Mouse (Mus musculus): ENCODE data around the gene Gm49673. TPM values are rescaled to one million over a fixed set of nuclear protein-coding genes. Genes with fewer than 3 reads are reported as not detected.
A peak's percentile ranks its signal among the peaks of the same experiment; 100 is the strongest.
"Not testable (repeated sequence)": the region's sequence is repeated elsewhere in the genome, so short reads cannot be mapped to it uniquely, and the experiment has no call there.

The Gm49673 gene
- total RNA-seq, 2 experiments from 2014 or later, result 0.22 to 0.43 TPM

DNA sequence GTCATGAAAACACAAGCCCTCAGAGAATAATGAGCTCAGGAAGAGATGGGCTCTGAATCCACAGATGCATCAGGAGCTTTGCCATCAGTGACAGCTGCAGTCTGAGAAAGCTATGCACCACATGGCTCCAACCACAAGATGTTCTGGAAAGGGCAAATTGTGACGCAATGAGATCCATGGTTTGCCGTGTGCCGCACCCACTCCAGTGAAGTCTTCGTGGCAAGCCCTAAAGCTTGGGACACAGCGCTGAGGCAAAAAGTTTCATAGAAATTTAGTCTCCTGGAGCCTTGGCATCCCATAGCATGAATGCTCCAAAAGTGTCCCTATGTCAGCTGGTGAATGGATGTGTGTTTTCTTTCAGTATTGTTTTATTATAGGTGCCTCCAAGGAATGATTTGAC, 9.5 kb downstream of the Gm49673 start:
- DNase-seq (ENCODE audit: low spot score in 2 of 2), result not testable (repeated sequence)

DNA sequence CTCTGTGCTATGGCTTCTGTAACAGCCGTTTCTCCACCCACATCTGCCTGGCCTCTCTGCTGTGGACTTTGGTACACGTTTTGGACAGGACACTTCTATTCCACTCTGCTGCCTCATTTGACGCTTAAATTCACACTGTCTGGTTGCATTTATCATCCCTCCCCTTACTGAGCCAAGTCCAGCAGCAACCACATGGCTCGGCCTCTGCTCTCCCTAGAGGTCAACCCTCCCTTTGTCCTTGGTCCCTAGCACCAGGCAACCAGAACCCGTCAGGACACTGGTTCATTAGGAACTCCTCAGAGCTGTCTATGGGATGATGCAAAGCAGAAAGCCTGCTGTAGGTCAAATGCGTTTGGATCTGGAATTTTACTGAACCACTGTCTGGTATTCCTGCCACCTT, 16.7 kb downstream of the Gm49673 start:
- DNase-seq (ENCODE audit: low spot score in 2 of 2), result not testable (repeated sequence)

DNA sequence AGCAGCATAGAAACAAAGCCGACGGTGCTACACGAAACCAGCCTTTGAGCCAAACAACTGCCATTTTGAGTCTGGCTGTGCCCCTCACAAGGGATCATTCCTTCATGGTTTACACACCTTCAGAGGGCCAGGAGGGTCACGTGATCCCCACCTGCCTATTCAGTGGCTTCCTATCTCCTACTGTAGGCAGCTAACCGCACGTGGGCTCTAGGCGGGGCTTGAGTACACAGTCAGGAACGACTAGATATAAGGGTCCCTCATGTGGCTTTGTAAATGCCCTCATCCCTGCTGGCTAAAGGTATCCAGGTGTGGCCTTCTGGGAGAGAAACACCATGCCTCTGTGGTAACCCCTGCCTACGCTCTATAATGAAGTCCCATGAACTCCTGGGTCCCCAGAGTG, 18.0 kb downstream of the Gm49673 start:
- DNase-seq (ENCODE audit: low spot score in 2 of 2), result not testable (repeated sequence)

DNA sequence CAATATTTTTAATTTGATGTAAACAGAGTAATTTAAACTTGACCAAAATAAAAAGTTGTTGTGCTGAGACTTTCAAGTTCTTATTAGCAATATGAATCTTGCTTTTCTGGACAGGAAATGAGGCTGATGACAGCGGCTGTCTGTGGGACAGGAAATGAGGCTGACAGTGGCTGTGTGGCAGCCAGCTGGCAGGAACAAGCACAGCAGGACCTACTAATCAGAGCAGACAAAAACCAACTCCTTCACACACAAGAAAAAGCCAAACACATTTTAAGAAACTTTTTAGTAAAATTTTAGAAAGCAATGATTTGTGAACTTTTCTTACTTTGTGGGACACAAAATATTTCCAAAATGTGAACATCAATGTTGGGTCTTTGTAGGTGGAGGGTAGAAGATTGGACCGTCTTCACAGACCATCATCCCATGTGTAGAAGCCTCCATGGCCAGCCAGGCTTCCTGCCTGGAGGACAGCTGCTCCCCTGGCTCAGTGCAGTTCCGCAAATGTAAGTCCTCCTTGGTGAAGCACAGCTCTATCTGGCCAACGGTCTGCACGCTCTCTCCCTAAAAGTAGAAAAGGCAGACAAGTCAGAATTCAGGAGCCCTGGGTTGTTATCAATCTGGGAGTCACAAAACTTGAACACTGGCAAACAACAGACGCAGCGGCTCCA, 19.1 kb downstream of the Gm49673 start:
- DNase-seq (ENCODE audit: low spot score in 2 of 2), result not testable (repeated sequence)

- DNase-seq (ENCODE audit: low spot score in 2 of 2), result not testable (repeated sequence)
These were observed 23.0 kb downstream of the Gm49673 start for GRCm38 (mm10) chr17:8124586-8124985.

DNA sequence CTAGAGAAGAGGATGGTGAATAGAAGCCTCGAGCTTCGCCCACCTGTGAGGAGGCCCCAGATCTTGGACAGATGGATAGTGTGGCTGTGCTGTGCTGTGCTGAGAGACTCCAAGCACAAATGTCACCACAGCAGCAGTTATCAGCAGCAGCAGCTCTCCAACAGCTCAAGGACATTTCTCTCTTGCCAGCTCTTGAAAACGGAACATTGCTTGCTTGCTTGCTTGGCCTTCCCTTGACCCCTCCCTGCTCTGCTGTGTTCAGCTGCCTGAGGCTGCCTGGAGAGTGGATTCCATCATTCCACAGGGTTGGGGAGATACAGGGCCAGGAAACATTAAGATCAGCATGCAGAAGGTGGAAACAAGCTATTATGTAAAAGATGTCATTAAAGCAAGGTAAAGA, 24.6 kb downstream of the Gm49673 start:
- not testable (repeated sequence) for DNase-seq (ENCODE audit: low spot score in 2 of 2)

GRCm38 (mm10) chr17:8116928-8117327, 30.7 kb downstream of the Gm49673 start:
- not testable (repeated sequence) for DNase-seq (ENCODE audit: low spot score in 2 of 2)

- DNase-seq (ENCODE audit: low spot score in 2 of 2), result not testable (repeated sequence)
These were observed 31.2 kb downstream of the Gm49673 start for GRCm38 (mm10) chr17:8116378-8116777.

GRCm38 (mm10) chr17:8112199-8112598, 35.4 kb downstream of the Gm49673 start:
- DNase-seq (ENCODE audit: low spot score in 2 of 2), result not testable (repeated sequence)

- not testable (repeated sequence) for DNase-seq (ENCODE audit: low spot score in 2 of 2)
These were observed 46.3 kb downstream of the Gm49673 start for GRCm38 (mm10) chr17:8101297-8101609.

- DNase-seq (ENCODE audit: low spot score in 2 of 2), result not testable (repeated sequence)
These were observed 46.9 kb downstream of the Gm49673 start for GRCm38 (mm10) chr17:8100405-8101296.

DNA sequence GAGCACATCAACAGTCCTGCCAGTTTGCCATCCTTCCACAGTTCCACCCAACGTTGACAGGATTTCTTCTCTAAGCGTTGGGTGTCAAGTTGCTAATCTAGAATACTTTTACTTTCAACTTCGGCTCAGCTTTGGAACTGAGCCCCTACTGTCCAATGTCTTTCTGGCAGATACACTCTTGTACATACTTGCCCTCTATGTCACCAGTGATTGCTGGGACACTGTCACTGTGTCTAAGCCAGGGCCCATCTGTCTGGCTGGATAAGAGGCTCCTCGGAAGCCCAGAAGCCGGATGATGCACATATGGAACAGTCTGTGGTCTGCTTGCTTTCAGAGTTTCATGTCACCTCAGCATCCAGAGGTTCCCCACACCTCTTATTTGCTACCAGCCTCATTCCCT, 51.4 kb downstream of the Gm49673 start:
- not testable (repeated sequence) for DNase-seq (ENCODE audit: low spot score in 2 of 2)

DNA sequence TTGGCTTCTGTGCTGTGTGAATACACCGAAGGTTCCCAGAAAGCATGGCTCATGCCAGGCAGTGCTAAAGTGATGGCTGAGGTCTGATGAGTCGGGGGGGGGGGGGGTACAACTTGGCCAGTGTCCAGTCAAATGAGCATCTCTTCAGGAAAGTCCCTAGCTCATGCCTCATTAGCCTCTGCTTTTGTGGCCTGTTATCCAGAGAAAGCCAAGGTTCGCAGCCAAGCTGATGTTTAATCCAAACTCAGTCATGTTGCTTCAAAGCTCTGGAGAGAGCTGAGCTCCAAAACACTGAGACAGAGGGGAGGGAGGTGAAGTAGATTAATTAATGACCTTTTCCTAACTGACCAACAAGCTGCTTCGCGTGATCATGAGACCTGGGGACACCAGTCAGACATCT, 51.9 kb downstream of the Gm49673 start:
- not testable (repeated sequence) for DNase-seq (ENCODE audit: low spot score in 2 of 2)

GRCm38 (mm10) chr17:8092537-8093526, 54.8 kb downstream of the Gm49673 start:
- not testable (repeated sequence) for DNase-seq (ENCODE audit: low spot score in 2 of 2)

DNA sequence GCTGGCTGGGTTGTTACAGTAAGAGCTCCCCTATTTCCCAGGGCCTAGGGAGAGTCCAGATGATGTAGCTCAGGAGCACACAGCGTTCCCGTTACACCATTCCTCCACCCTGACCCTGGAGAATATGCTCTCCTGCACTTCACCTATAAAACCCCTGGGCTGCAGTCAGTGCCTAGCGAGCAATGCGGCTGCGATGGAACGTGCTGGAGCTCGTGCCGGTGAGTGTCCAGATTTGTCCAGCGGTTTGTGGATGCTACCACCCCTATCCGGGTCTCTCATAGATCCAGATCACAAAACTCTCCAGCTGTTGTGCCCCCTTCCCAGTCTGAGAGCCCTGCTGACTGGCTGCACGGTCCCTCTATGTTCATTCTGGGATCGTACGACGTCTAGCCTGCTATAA, 56.3 kb downstream of the Gm49673 start:
- DNase-seq (ENCODE audit: low spot score in 2 of 2), result not testable (repeated sequence)

- DNase-seq (ENCODE audit: low spot score in 2 of 2), result not testable (repeated sequence)
These were observed 77.7 kb downstream of the Gm49673 start for GRCm38 (mm10) chr17:8069847-8070246.

GRCm38 (mm10) chr17:8056637-8057138, 90.9 kb downstream of the Gm49673 start:
- DNase-seq (ENCODE audit: low spot score in 2 of 2), result not testable (repeated sequence)

- DNase-seq (ENCODE audit: low spot score in 2 of 2), result not testable (repeated sequence)
These were observed 91.5 kb downstream of the Gm49673 start for GRCm38 (mm10) chr17:8055919-8056589.

DNA sequence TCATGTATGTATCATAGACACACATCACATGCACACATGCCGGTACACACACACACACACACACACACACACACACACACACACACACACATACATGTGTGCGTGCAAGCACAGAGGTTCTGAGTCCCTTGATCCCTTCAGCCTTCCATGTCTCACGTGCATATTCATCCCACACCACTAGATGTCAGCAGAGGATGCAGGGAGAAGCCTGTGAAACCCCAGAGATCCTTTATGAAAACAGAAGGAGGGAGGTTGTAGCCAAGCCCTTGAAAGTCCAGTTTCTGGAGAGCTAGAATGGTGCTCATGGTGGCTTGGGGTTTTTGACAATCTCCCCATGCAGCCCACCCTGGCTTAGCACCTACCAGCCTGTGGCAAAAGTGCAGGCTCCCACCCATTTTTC, 96.3 kb downstream of the Gm49673 start:
- peak; percentile 78 to 79 for DNase-seq (ENCODE audit: low spot score in 2 of 2)

DNA sequence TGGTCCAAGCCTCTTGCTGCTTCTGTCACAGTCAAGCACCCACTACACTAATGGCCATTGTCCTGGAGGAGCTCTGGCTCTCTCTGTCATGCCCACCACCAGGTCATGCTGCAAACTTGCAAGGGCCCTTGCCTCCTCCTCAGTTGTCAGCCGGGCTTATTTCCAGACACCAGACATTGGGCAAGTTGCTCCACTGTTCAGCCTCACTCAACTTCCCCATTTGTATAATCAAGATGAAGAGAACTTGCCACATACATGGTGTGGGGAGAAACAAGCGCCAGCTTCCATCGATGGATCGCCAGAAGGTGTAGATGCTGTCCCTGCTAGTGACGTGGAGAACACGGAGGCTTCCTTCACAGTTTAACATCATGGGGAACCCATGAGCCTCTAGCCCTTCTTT, 97.4 kb downstream of the Gm49673 start:
- not testable (repeated sequence) for DNase-seq (ENCODE audit: low spot score in 2 of 2)
